Mouse (Mus musculus): Measurements from ENCODE around the gene Edc3. TPM values are rescaled to one million over a fixed set of nuclear protein-coding genes. Genes with fewer than 3 reads are reported as not detected.

Gene Edc3
- polyA plus RNA-seq, 1 experiment from 2014 or later, result 17.0 TPM

DNA sequence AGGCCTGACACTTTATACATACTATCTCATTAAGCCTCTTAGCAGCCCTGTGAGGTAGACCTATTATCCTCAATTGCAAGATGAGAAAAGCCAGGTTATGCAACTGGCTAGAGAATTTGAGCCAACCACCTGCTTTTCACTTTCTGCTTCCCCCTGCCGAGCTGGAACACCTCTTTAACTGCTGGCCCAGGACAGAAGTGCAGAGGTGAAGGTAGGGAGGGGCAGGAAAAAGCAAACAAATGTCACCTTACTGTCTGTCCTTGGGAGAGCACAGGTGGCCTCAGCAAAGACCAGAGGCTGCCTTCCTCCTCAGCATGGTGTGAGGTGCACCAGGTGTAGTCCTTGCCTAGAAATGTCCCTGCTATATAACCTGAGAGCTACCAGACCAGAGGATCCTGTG, 40.1 kb upstream of the Edc3 start:
- H3K9ac ChIP-seq (ENCODE audit: low read depth, low read length), result no peak overlapping the region
- H3K4me2 ChIP-seq (ENCODE audit: low read depth, low read length), result no peak overlapping the region
- no peak overlapping the region for H3K4me3 ChIP-seq (ENCODE audit: low read depth, low read length)
- H3K4me1 ChIP-seq (ENCODE audit: control insufficient read depth, low read depth, low read length), result peaks cover 6% of the 10 kb centered on the region
- H3K9me3 ChIP-seq (replicated peaks; ENCODE audit: control insufficient read depth, low read length), result no peaks in the 10 kb centered on the region
- no peaks in the 10 kb centered on the region for H3K36me3 ChIP-seq (ENCODE audit: control insufficient read depth, insufficient read depth)
- no peaks in the 10 kb centered on the region for H3K27me3 ChIP-seq (ENCODE audit: control insufficient read depth, insufficient read depth, low read depth, low read length)
- ATAC-seq (ENCODE audit: low read depth), result no peak
- WGBS (ENCODE audit: insufficient replicate concordance), result 28% methylated on average over 1 of the region's 1 CpGs
- H3K27ac ChIP-seq (ENCODE audit: low read length), result no peak overlapping the region

DNA sequence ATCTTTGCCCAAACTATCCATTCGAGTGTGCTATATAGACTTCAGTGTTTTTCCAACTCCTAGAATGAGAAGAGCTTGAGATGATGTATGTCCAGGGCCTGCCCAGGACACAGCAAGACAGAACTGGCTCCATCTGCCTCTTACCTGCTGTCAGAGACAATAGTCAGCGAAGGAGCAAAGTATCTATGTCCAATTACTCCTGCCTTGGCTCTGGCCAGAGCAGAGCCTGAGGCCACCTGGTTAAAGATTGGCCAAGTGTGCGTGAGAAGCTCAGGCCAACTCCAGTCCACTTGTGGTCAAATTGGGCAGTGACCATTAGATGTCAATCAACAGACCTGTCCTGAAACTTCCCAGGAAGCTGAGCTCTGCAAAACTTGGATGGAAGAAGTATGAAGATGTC, 38.8 kb upstream of the Edc3 start:
- peak; percentile 74 for ATAC-seq (ENCODE audit: low read depth)
- H3K4me3 ChIP-seq (ENCODE audit: low read depth, low read length), result no peak overlapping the region

DNA sequence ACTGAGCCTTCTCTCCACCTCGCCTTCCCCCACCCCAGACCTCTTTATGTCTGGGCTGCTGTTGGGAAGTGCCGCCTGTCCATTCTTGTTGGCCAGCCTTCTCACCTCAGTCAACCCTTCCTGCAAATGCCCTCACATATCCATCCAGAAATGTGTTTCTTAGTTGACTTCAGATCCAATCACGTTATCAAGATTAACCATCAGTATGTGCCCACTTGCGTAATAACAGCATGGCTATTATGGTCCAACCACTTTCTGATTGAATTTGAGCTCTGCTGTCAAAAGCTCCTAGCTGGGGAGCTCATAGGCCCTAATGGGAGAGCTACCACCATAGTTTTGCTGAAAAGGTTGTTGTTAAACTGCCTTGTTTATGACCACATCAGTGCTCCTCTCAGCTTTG, 37.3 kb upstream of the Edc3 start:
- Histone ChIP-seq H3K4me3 (ENCODE audit: low read depth, low read length) (no peak overlapping the region), H3K36me3 (ENCODE audit: control insufficient read depth, insufficient read depth) (no peaks in the 10 kb centered on the region), H3K27me3 (ENCODE audit: control insufficient read depth, insufficient read depth, low read depth, low read length) (no peaks in the 10 kb centered on the region), H3K9me3 (replicated peaks; ENCODE audit: control insufficient read depth, low read length) (no peaks in the 10 kb centered on the region), H3K9ac (ENCODE audit: low read depth, low read length) (no peak overlapping the region), H3K27ac (ENCODE audit: low read length) (peak overlapping the region; percentile 20), H3K4me2 (ENCODE audit: low read depth, low read length) (no peak overlapping the region), H3K4me1 (ENCODE audit: control insufficient read depth, low read depth, low read length) (peaks cover 6% of the 10 kb centered on the region)
- ATAC-seq (ENCODE audit: low read depth), result no peak
- 57% methylated on average over 4 of the region's 4 CpGs for WGBS (ENCODE audit: insufficient replicate concordance)

More for the DNA sequence above, 38.8 kb upstream of the Edc3 start:
- H3K36me3 ChIP-seq (ENCODE audit: control insufficient read depth, insufficient read depth), result no peaks in the 10 kb centered on the region
- H3K9ac ChIP-seq (ENCODE audit: low read depth, low read length), result no peak overlapping the region
- peaks cover 6% of the 10 kb centered on the region for H3K4me1 ChIP-seq (ENCODE audit: control insufficient read depth, low read depth, low read length)
- no peak overlapping the region for H3K27ac ChIP-seq (ENCODE audit: low read length)
- no peak overlapping the region for H3K4me2 ChIP-seq (ENCODE audit: low read depth, low read length)
- H3K9me3 ChIP-seq (replicated peaks; ENCODE audit: control insufficient read depth, low read length), result no peaks in the 10 kb centered on the region
- no peaks in the 10 kb centered on the region for H3K27me3 ChIP-seq (ENCODE audit: control insufficient read depth, insufficient read depth, low read depth, low read length)
- 57% methylated on average over 3 of the region's 3 CpGs for WGBS (ENCODE audit: insufficient replicate concordance)

DNA sequence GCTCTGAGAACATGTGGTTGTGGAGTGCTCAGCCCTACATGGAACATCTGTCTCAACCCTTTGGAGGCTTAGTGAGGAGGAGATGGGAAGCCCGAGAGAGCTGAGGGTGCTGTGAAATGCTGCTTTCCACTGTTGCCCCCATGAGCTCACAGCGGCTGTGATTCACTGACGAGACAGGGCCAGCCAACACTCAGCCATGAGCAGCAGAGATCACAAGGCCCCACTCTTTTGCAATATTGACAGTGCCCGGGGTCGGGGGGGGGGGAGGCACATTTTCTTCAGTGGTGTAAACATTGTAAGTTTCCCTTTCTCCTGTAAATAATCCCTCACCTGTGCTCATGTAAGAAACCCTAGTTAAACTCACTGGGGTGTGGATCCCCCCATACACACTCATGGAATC, 36.8 kb upstream of the Edc3 start:
- H3K27ac ChIP-seq (ENCODE audit: low read length), result peak overlapping the region; percentile 20
- ATAC-seq (ENCODE audit: low read depth), result peak; percentile 73
- 58% methylated on average over 5 of the region's 5 CpGs for WGBS (ENCODE audit: insufficient replicate concordance)

DNA sequence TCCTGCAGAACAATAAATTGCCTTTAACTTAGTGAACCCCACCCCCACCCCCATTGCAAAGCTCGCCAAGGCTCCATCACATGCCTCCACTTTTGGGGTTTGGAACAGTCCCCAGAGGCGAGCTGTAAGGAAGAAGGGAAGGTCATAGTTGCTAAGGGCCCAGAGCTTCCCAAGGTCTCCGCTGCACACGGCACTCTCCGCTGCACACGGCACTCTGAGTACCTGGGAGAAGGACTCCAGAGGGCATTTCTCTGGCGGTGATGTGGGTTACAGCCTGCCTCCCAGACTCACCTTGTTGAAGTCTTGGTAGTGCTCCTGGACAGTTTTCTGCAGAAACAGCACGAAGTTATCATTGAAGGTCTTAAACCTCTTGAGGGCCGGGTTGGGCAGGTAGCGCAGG, 26.9 kb upstream of the Edc3 start:
- no peaks in the 10 kb centered on the region for H3K36me3 ChIP-seq (ENCODE audit: control insufficient read depth, insufficient read depth)
- no peaks in the 10 kb centered on the region for H3K9me3 ChIP-seq (replicated peaks; ENCODE audit: control insufficient read depth, low read length)
- no peaks in the 10 kb centered on the region for H3K4me1 ChIP-seq (ENCODE audit: control insufficient read depth, low read depth, low read length)
- ATAC-seq (ENCODE audit: low read depth), result no peak
- WGBS (ENCODE audit: insufficient replicate concordance), result 73% methylated on average over 10 of the region's 10 CpGs
- H3K4me2 ChIP-seq (ENCODE audit: low read depth, low read length), result no peak overlapping the region
- no peak overlapping the region for H3K4me3 ChIP-seq (ENCODE audit: low read depth, low read length)
- no peaks in the 10 kb centered on the region for H3K27me3 ChIP-seq (ENCODE audit: control insufficient read depth, insufficient read depth, low read depth, low read length)
- no peak overlapping the region for H3K27ac ChIP-seq (ENCODE audit: low read length)
- no peak overlapping the region for H3K9ac ChIP-seq (ENCODE audit: low read depth, low read length)

More for the DNA sequence above, 36.8 kb upstream of the Edc3 start:
- H3K4me1 ChIP-seq (ENCODE audit: control insufficient read depth, low read depth, low read length), result peaks cover 6% of the 10 kb centered on the region
- no peak overlapping the region for H3K4me3 ChIP-seq (ENCODE audit: low read depth, low read length)
- no peaks in the 10 kb centered on the region for H3K27me3 ChIP-seq (ENCODE audit: control insufficient read depth, insufficient read depth, low read depth, low read length)
- no peaks in the 10 kb centered on the region for H3K36me3 ChIP-seq (ENCODE audit: control insufficient read depth, insufficient read depth)
- H3K4me2 ChIP-seq (ENCODE audit: low read depth, low read length), result no peak overlapping the region
- H3K9me3 ChIP-seq (replicated peaks; ENCODE audit: control insufficient read depth, low read length), result no peaks in the 10 kb centered on the region
- H3K9ac ChIP-seq (ENCODE audit: low read depth, low read length), result no peak overlapping the region

DNA sequence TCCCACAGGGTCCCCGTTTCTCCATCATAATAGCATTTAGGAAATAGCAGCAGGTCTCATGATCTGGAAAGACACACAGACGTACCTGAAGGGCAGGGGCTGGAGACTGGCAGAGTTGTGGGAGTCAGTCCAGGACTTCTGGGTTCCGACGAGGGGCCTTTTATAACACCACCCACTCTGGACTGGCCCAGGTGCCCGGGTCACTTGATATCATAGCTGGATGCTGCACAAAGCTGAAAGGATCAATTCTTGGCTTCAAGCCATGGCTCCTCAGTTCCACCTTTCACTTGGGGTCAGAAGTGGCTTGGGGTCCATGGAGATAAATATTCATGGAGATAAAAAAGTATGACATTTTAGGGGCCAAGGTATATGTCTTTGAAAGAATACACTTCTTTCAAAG, 24.8 kb upstream of the Edc3 start, which contains the start of gene Cyp1a2:
Cyp1a2 (minus strand) TSS at position 184 of the 400 bp plus-strand sequence.
- Histone ChIP-seq H3K27me3 (ENCODE audit: control insufficient read depth, insufficient read depth, low read depth, low read length) (no peaks in the 10 kb centered on the region), H3K9me3 (replicated peaks; ENCODE audit: control insufficient read depth, low read length) (no peaks in the 10 kb centered on the region), H3K4me2 (ENCODE audit: low read depth, low read length) (no peak within 1 kb of the TSS), H3K4me1 (ENCODE audit: control insufficient read depth, low read depth, low read length) (no peaks in the 10 kb centered on the region), H3K4me3 (ENCODE audit: low read depth, low read length) (no peak within 1 kb of the TSS), H3K27ac (ENCODE audit: low read length) (no peak within 1 kb of the TSS), H3K9ac (ENCODE audit: low read depth, low read length) (no peak within 1 kb of the TSS), H3K36me3 (ENCODE audit: control insufficient read depth, insufficient read depth) (no peaks in the 10 kb centered on the region)
- 51% methylated on average over 5 of the region's 5 CpGs for WGBS (ENCODE audit: insufficient replicate concordance)
- no peak for ATAC-seq (ENCODE audit: low read depth)

DNA sequence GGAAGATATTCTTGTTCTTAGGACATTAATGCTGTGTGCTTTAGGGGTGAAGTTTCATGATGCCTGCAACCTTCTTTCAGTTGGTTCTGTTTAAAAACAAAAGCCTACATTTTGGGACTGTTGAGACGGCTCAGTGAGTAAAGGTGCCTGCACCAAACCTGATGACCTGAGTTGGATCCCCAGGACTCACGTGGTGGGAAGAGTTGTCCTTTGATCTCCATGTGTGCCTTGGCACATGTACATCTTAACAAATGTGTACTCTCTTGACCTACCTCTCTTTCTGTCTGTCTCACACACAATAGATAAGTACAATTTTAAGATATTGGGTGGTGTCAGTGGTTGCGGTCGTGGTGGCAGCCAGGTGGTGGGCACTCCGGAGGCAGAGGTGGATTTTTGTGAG, 22.3 kb upstream of the Edc3 start:
- no peak overlapping the region for H3K4me2 ChIP-seq (ENCODE audit: low read depth, low read length)
- no peaks in the 10 kb centered on the region for H3K4me1 ChIP-seq (ENCODE audit: control insufficient read depth, low read depth, low read length)
- no peak overlapping the region for H3K27ac ChIP-seq (ENCODE audit: low read length)
- no peak for ATAC-seq (ENCODE audit: low read depth)
- no peak overlapping the region for H3K9ac ChIP-seq (ENCODE audit: low read depth, low read length)
- H3K9me3 ChIP-seq (replicated peaks; ENCODE audit: control insufficient read depth, low read length), result no peaks in the 10 kb centered on the region
- H3K4me3 ChIP-seq (ENCODE audit: low read depth, low read length), result no peak overlapping the region
- H3K27me3 ChIP-seq (ENCODE audit: control insufficient read depth, insufficient read depth, low read depth, low read length), result no peaks in the 10 kb centered on the region
- WGBS (ENCODE audit: insufficient replicate concordance), result 54% methylated on average over 5 of the region's 5 CpGs
- H3K36me3 ChIP-seq (ENCODE audit: control insufficient read depth, insufficient read depth), result no peaks in the 10 kb centered on the region

DNA sequence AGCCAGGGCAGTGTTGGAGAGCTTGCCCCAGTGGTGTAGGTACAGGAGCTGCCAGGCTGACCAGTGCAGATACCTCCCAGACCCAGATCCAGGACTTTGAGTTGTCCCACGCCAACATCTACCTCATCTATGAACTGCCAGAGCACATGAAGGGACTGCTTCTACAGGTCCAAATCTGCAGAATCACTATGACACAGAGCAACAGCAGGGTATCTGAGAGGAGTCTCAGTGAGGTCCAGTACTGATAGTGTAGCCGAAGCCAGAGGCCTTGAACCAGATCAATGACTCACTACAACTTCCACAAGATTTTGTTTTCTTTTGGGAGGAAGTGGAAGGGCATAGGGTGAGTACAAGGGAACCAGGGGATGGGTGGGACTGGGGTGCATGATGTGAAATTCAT, 20.6 kb upstream of the Edc3 start, which contains the start of gene Cyp1a1:
Cyp1a1 (plus strand) TSS at position 178 of the 400 bp plus-strand sequence.
- H3K9ac ChIP-seq (ENCODE audit: low read depth, low read length), result no peak within 1 kb of the TSS
- no peaks in the 10 kb centered on the region for H3K4me1 ChIP-seq (ENCODE audit: control insufficient read depth, low read depth, low read length)
- H3K9me3 ChIP-seq (replicated peaks; ENCODE audit: control insufficient read depth, low read length), result no peaks in the 10 kb centered on the region
- no peak within 1 kb of the TSS for H3K4me2 ChIP-seq (ENCODE audit: low read depth, low read length)
- H3K27me3 ChIP-seq (ENCODE audit: control insufficient read depth, insufficient read depth, low read depth, low read length), result no peaks in the 10 kb centered on the region
- H3K36me3 ChIP-seq (ENCODE audit: control insufficient read depth, insufficient read depth), result no peaks in the 10 kb centered on the region
- H3K4me3 ChIP-seq (ENCODE audit: low read depth, low read length), result no peak within 1 kb of the TSS
- 64% methylated on average over 2 of the region's 2 CpGs for WGBS (ENCODE audit: insufficient replicate concordance)
- no peak within 1 kb of the TSS for H3K27ac ChIP-seq (ENCODE audit: low read length)
- ATAC-seq (ENCODE audit: low read depth), result no peak

DNA sequence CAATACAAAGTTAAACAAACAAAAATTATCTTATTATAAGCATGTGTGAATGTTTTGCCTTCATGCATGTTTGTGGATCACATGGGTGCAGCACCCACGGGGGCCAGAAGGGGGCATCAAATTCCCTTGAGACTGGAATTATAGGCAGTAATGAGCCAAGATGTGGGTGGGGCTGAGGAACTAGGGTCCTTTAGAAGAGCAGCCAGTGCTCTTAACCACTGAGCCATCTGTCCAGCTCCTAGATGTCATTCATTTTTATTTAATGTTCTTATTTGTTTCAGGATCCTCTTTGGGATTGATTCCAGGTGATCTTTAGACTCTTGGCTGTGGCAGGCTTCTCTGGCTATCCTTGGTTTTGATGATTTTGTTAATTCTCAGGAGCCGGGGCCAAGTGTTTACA, 20.2 kb upstream of the Edc3 start:
- WGBS (ENCODE audit: insufficient replicate concordance), result 29% methylated on average over 2 of the region's 2 CpGs
- H3K9me3 ChIP-seq (replicated peaks; ENCODE audit: control insufficient read depth, low read length), result no peaks in the 10 kb centered on the region
- no peak overlapping the region for H3K27ac ChIP-seq (ENCODE audit: low read length)
- no peaks in the 10 kb centered on the region for H3K4me1 ChIP-seq (ENCODE audit: control insufficient read depth, low read depth, low read length)
- no peak for ATAC-seq (ENCODE audit: low read depth)
- no peaks in the 10 kb centered on the region for H3K27me3 ChIP-seq (ENCODE audit: control insufficient read depth, insufficient read depth, low read depth, low read length)
- H3K4me3 ChIP-seq (ENCODE audit: low read depth, low read length), result no peak overlapping the region
- H3K4me2 ChIP-seq (ENCODE audit: low read depth, low read length), result no peak overlapping the region
- H3K36me3 ChIP-seq (ENCODE audit: control insufficient read depth, insufficient read depth), result no peaks in the 10 kb centered on the region
- no peak overlapping the region for H3K9ac ChIP-seq (ENCODE audit: low read depth, low read length)

Data from liver, embryonic 16.5 days (tissue).